Mouse (Mus musculus) adrenal gland (tissue): ENCODE measurements around the gene Map7.

Source experiments
- intact Hi-C: fragments of 180-260 bp; cut with DNase I; formaldehyde crosslinking; loops from one replicate; pipeline ENCODE4 v1.15.1; 2025

Map7 gene

GRCm38 (mm10) chr10:20285289-20285975, 137.2 kb downstream of the Map7 start:
- intact Hi-C loops: no loop called here

- intact Hi-C loops: no loop called here
Measured at GRCm38 (mm10) chr10:20285994-20286836, 137.9 kb downstream of the Map7 start.

GRCm38 (mm10) chr10:20287369-20287768, 139.1 kb downstream of the Map7 start:
- intact Hi-C loops: no loop called here

GRCm38 (mm10) chr10:20290467-20290883, 142.2 kb downstream of the Map7 start:
- intact Hi-C loops: no loop called here

GRCm38 (mm10) chr10:20295961-20296360, 147.7 kb downstream of the Map7 start:
- intact Hi-C loops: no loop called here

- intact Hi-C loops: no loop called here
Measured at GRCm38 (mm10) chr10:20298152-20298920, 150.1 kb downstream of the Map7 start.

- intact Hi-C loops: no loop called here
Measured at GRCm38 (mm10) chr10:20299114-20299513, 150.8 kb downstream of the Map7 start.

GRCm38 (mm10) chr10:20310969-20311769, 162.9 kb downstream of the Map7 start:
- intact Hi-C loops: no loop called here

GRCm38 (mm10) chr10:20311918-20312735, 163.9 kb downstream of the Map7 start, which contains the start of gene Bclaf1:
Gene Bclaf1 (plus strand): TSS chr10:20312469.
- intact Hi-C loops: no loop called here

- intact Hi-C loops: no loop called here
Measured at GRCm38 (mm10) chr10:20312736-20313301, 164.5 kb downstream of the Map7 start.

GRCm38 (mm10) chr10:20313447-20313846, 165.2 kb downstream of the Map7 start:
- intact Hi-C loops: no loop called here

- intact Hi-C loops: no loop called here
Measured at GRCm38 (mm10) chr10:20313941-20314340, 165.7 kb downstream of the Map7 start.

- intact Hi-C loops: no loop called here
Measured at GRCm38 (mm10) chr10:20314797-20315196, 166.5 kb downstream of the Map7 start.

GRCm38 (mm10) chr10:20317466-20317865, 169.2 kb downstream of the Map7 start:
- intact Hi-C loops: no loop called here

GRCm38 (mm10) chr10:20326226-20326625, 178.0 kb downstream of the Map7 start:
- intact Hi-C loops: no loop called here
